Mouse (Mus musculus) myocyte (in vitro differentiated cells): ENCODE measurements around the gene Cldn19.

Experiments used
- CEBPB ChIP-seq: IDR thresholded peaks from 2 replicates; pipeline ENCODE4 v1.6.1; 2011; ENCODE audit warnings: mild to moderate bottlenecking, moderate library complexity; ENCODE audit not compliant: poor library complexity, insufficient read depth, severe bottlenecking
- E2F4 ChIP-seq: IDR thresholded peaks from one replicate; pipeline ENCODE4 v1.6.1; 2011; ENCODE audit warnings: mild to moderate bottlenecking, control low read depth, moderate library complexity; ENCODE audit not compliant: insufficient read depth
- MAX ChIP-seq: IDR thresholded peaks from one replicate; pipeline ENCODE4 v1.6.1; 2011; ENCODE audit warnings: low read depth, mild to moderate bottlenecking, control low read depth
- MYOD1 ChIP-seq, 3 experiments: IDR thresholded peaks; one replicate each; pipeline ENCODE4 v1.6.1; 2011; ENCODE audit warnings: control low read depth in 2 of 3, low read depth in 2 of 3, mild to moderate bottlenecking in 2 of 3, moderate library complexity in 1 of 3; ENCODE audit not compliant: insufficient read length in 2 of 3, control insufficient read depth in 1 of 3
- MYOG ChIP-seq, 3 experiments: IDR thresholded peaks; one replicate each; pipeline ENCODE4 v1.6.1; 2011; ENCODE audit warnings: control low read depth in 2 of 3, low read depth in 2 of 3, mild to moderate bottlenecking in 2 of 3; ENCODE audit not compliant: insufficient read length in 2 of 3, control insufficient read depth in 1 of 3, insufficient read depth in 1 of 3
- POLR2A ChIP-seq: IDR thresholded peaks from one replicate; pipeline ENCODE4 v1.6.1; 2011; ENCODE audit warnings: low read depth, mild to moderate bottlenecking, control low read depth, moderate library complexity; ENCODE audit not compliant: insufficient read length
- POLR2AphosphoS2 ChIP-seq: IDR thresholded peaks from one replicate; pipeline ENCODE4 v1.6.1; 2011; ENCODE audit warnings: low read depth, control low read depth; ENCODE audit not compliant: insufficient read length
- REST ChIP-seq: IDR thresholded peaks from one replicate; pipeline ENCODE4 v1.6.1; 2011; ENCODE audit warnings: mild to moderate bottlenecking, control low read depth, moderate library complexity; ENCODE audit not compliant: insufficient read depth, insufficient read length
- SRF ChIP-seq: IDR thresholded peaks from one replicate; pipeline ENCODE4 v1.6.1; 2011; ENCODE audit warnings: low read depth; ENCODE audit not compliant: control insufficient read depth, insufficient read length
- TCF12 ChIP-seq: IDR thresholded peaks from one replicate; pipeline ENCODE4 v1.6.1; 2011; ENCODE audit warnings: mild to moderate bottlenecking, control low read depth; ENCODE audit not compliant: poor library complexity, insufficient read depth, severe bottlenecking
- TCF3 ChIP-seq: IDR thresholded peaks from one replicate; pipeline ENCODE4 v1.6.1; 2011; ENCODE audit warnings: low read depth, control low read depth; ENCODE audit not compliant: insufficient read length
- USF1 ChIP-seq: IDR thresholded peaks from one replicate; pipeline ENCODE4 v1.6.1; 2011; ENCODE audit warnings: low read depth, mild to moderate bottlenecking, control low read depth, moderate library complexity

GRCm38 (mm10) chr4:119245961-119246360 is 9.3 kb upstream of the Cldn19 start:
- no peak for TF ChIP-seq POLR2A
- no peak for TF ChIP-seq MAX
- no peak for TF ChIP-seq MYOD1 (IDR thresholded peaks at IDR 0.05; ENCODE audit: control insufficient read depth in 1 of 3, insufficient read length in 2 of 3, low read depth in 2 of 3)
- no peak for TF ChIP-seq USF1
- no peak for TF ChIP-seq POLR2AphosphoS2
- no peak for TF ChIP-seq TCF12
- no peak for TF ChIP-seq TCF3
- TF ChIP-seq SRF: no peak
- TF ChIP-seq MYOG (IDR thresholded peaks at IDR 0.05; ENCODE audit: control insufficient read depth in 1 of 3, insufficient read depth in 1 of 3, insufficient read length in 2 of 3, low read depth in 2 of 3): no peak
- no peak for TF ChIP-seq REST
- no peak for TF ChIP-seq E2F4
- no peak for TF ChIP-seq CEBPB
